Mouse (Mus musculus) MEL (cell line): ENCODE data around the gene Nfatc4. TPM values are rescaled to one million over a fixed set of nuclear protein-coding genes. Genes with fewer than 3 reads are reported as not detected.

Experiments
- DNase-seq: peaks from one replicate; pipeline ENCODE4 v3.0.0; 2011; ENCODE audit warnings: low read depth, low spot score
- H3K27ac ChIP-seq: 2 replicates; pipeline ENCODE4 v1.5.1; 2012; ENCODE audit warnings: low read depth, mild to moderate bottlenecking, control low read depth, low read length, moderate library complexity; ENCODE audit not compliant: control insufficient read depth
- H3K27me3 ChIP-seq, 2 experiments: fragments of 150-350 bp in 1 of 2; sonication (generic) in 1 of 2; 2 replicates each; pipeline ENCODE4 v1.6.1; 2012; ENCODE audit warnings: low read length in 2 of 2, mild to moderate bottlenecking in 2 of 2, improper control_type of control experiment in 1 of 2, moderate library complexity in 1 of 2; ENCODE audit not compliant: insufficient read depth in 2 of 2, control insufficient read depth in 1 of 2
- H3K36me3 ChIP-seq, 2 experiments: 2 replicates each; pipeline ENCODE4 v1.6.1; 2012 to 2014; ENCODE audit warnings: low read length in 2 of 2, improper control_type of control experiment in 1 of 2, inconsistent platforms in 1 of 2, mild to moderate bottlenecking in 1 of 2; ENCODE audit not compliant: insufficient read depth in 2 of 2, control insufficient read depth in 1 of 2
- H3K4me1 ChIP-seq, 2 experiments: fragments of 150-350 bp in 1 of 2; sonication (generic) in 1 of 2; 2 replicates each; pipeline ENCODE4 v1.6.1; 2012; ENCODE audit warnings: low read length in 2 of 2, improper control_type of control experiment in 1 of 2, mild to moderate bottlenecking in 1 of 2; ENCODE audit not compliant: insufficient read depth in 2 of 2, control insufficient read depth in 1 of 2
- H3K4me3 ChIP-seq, 2 experiments: fragments of 150-350 bp in 1 of 2; sonication (generic) in 1 of 2; 2 replicates each; pipeline ENCODE4 v1.5.1; 2012; ENCODE audit warnings: low read depth in 2 of 2, low read length in 2 of 2, mild to moderate bottlenecking in 2 of 2, moderate library complexity in 2 of 2, control low read depth in 1 of 2, improper control_type of control experiment in 1 of 2; ENCODE audit not compliant: control insufficient read depth in 1 of 2, insufficient read depth in 1 of 2
- H3K79me2 ChIP-seq: 2 replicates; pipeline ENCODE4 v1.6.1; 2012; ENCODE audit warnings: mild to moderate bottlenecking, low read length, moderate library complexity; ENCODE audit not compliant: control insufficient read depth, poor library complexity, insufficient read depth
- H3K9ac ChIP-seq: 2 replicates; pipeline ENCODE4 v1.6.1; 2012; ENCODE audit warnings: low read depth, mild to moderate bottlenecking, control low read depth, low read length, moderate library complexity; ENCODE audit not compliant: control insufficient read depth, poor library complexity, severe bottlenecking
- H3K9me3 ChIP-seq: fragments of 150-350 bp; sonication (generic); replicated peaks from 2 replicates; pipeline ENCODE4 v1.6.1; 2012; ENCODE audit warnings: mild to moderate bottlenecking, low read length, improper control_type of control experiment, moderate library complexity; ENCODE audit not compliant: insufficient read depth
- CHD1 ChIP-seq: IDR thresholded peaks from 2 replicates; pipeline ENCODE4 v1.6.1; 2012; ENCODE audit warnings: low read depth, mild to moderate bottlenecking, inconsistent platforms, low read length, improper control_type of control experiment
- CHD2 ChIP-seq: IDR thresholded peaks from 2 replicates; pipeline ENCODE4 v1.6.1; 2011; ENCODE audit warnings: low read length, improper control_type of control experiment
- E2F4 ChIP-seq: IDR thresholded peaks from 2 replicates; pipeline ENCODE4 v1.6.1; 2011; ENCODE audit warnings: low read depth, low read length, improper control_type of control experiment, borderline replicate concordance
- EP300 ChIP-seq, 2 experiments: IDR thresholded peaks; 2 replicates each; pipeline ENCODE4 v1.6.1; 2011; ENCODE audit warnings: improper control_type of control experiment in 2 of 2, low read length in 2 of 2, low read depth in 1 of 2, mild to moderate bottlenecking in 1 of 2
- ETS1 ChIP-seq: IDR thresholded peaks from 2 replicates; pipeline ENCODE4 v1.6.1; 2012; ENCODE audit warnings: low read depth, mild to moderate bottlenecking, inconsistent platforms, low read length, improper control_type of control experiment, moderate library complexity
- GATA1 ChIP-seq: IDR thresholded peaks from 2 replicates; pipeline ENCODE4 v1.6.1; 2011; ENCODE audit warnings: low read depth, low read length, improper control_type of control experiment
- HCFC1 ChIP-seq: IDR thresholded peaks from 2 replicates; pipeline ENCODE4 v1.6.1; 2012; ENCODE audit warnings: low read depth, mild to moderate bottlenecking, inconsistent platforms, low read length, improper control_type of control experiment, moderate library complexity
- KAT2A ChIP-seq: conservative IDR thresholded peaks from 2 replicates; pipeline ENCODE4 v1.6.1; 2012; ENCODE audit warnings: low read depth, low read length, improper control_type of control experiment, inconsistent platforms
- MAFK ChIP-seq: IDR thresholded peaks from 2 replicates; pipeline ENCODE4 v1.6.1; 2011; ENCODE audit warnings: low read depth, mild to moderate bottlenecking, low read length, improper control_type of control experiment, borderline replicate concordance
- MAX ChIP-seq: IDR thresholded peaks from 2 replicates; pipeline ENCODE4 v1.6.1; 2011; ENCODE audit warnings: low read length, improper control_type of control experiment
- MEF2A ChIP-seq: IDR thresholded peaks from 2 replicates; pipeline ENCODE4 v1.6.1; 2014; ENCODE audit warnings: low read depth, mild to moderate bottlenecking, inconsistent platforms, low read length, improper control_type of control experiment; ENCODE audit not compliant: poor library complexity, insufficient replicate concordance, severe bottlenecking; ENCODE audit errors: extremely low read depth
- MXI1 ChIP-seq: IDR thresholded peaks from 2 replicates; pipeline ENCODE4 v1.6.1; 2011; ENCODE audit warnings: mild to moderate bottlenecking, low read depth, low read length, improper control_type of control experiment
- MYB ChIP-seq: IDR thresholded peaks from 2 replicates; pipeline ENCODE4 v1.6.1; 2011; ENCODE audit warnings: mild to moderate bottlenecking, low read depth, low read length, improper control_type of control experiment
- NELFE ChIP-seq: IDR thresholded peaks from 2 replicates; pipeline ENCODE4 v1.6.1; 2011; ENCODE audit warnings: low read depth, low read length, improper control_type of control experiment
- POLR2A ChIP-seq, 2 experiments: IDR thresholded peaks; 2 replicates each; pipeline ENCODE4 v1.6.1; 2011 to 2012; ENCODE audit warnings: low read length in 2 of 2, mild to moderate bottlenecking in 2 of 2, control low read depth in 1 of 2, improper control_type of control experiment in 1 of 2, low read depth in 1 of 2, moderate library complexity in 1 of 2; ENCODE audit not compliant: control insufficient read depth in 1 of 2, insufficient read depth in 1 of 2, poor library complexity in 1 of 2
- POLR2AphosphoS2 ChIP-seq: IDR thresholded peaks from 2 replicates; pipeline ENCODE4 v1.6.1; 2011; ENCODE audit warnings: low read length, improper control_type of control experiment
- POLR2AphosphoS5 ChIP-seq: IDR thresholded peaks from 2 replicates; pipeline ENCODE4 v1.6.1; 2012; ENCODE audit warnings: low read depth, borderline replicate concordance, mild to moderate bottlenecking, inconsistent platforms, low read length, moderate library complexity, mixed read lengths
- SIN3A ChIP-seq: IDR thresholded peaks from 2 replicates; pipeline ENCODE4 v1.6.1; 2012; ENCODE audit warnings: low read length, improper control_type of control experiment, inconsistent platforms
- UBTF ChIP-seq: IDR thresholded peaks from 2 replicates; pipeline ENCODE4 v1.6.1; 2012; ENCODE audit warnings: low read depth, mild to moderate bottlenecking, inconsistent platforms, low read length, improper control_type of control experiment, moderate library complexity, borderline replicate concordance; ENCODE audit not compliant: insufficient read depth
- USF2 ChIP-seq, 2 experiments: IDR thresholded peaks; 2 replicates each; pipeline ENCODE4 v1.6.1; 2011 to 2012; ENCODE audit warnings: improper control_type of control experiment in 2 of 2, low read length in 2 of 2, borderline replicate concordance in 1 of 2, inconsistent platforms in 1 of 2, low read depth in 1 of 2, mild to moderate bottlenecking in 1 of 2; ENCODE audit not compliant: insufficient read depth in 1 of 2
- ZC3H11A ChIP-seq: IDR thresholded peaks from 2 replicates; pipeline ENCODE4 v1.6.1; 2012; ENCODE audit warnings: low read depth, mild to moderate bottlenecking, inconsistent platforms, low read length, improper control_type of control experiment
- ZMIZ1 ChIP-seq: IDR thresholded peaks from 2 replicates; pipeline ENCODE4 v1.6.1; 2012; ENCODE audit warnings: low read depth, mild to moderate bottlenecking, inconsistent platforms, low read length, improper control_type of control experiment, moderate library complexity
- ZNF384 ChIP-seq: IDR thresholded peaks from 2 replicates; pipeline ENCODE4 v1.6.1; 2012; ENCODE audit warnings: low read depth, mild to moderate bottlenecking, inconsistent platforms, low read length, improper control_type of control experiment
- polyA plus RNA-seq, 2 experiments: library from polyadenylated mRNA; stranded (reverse) in 1 of 2; unstranded in 1 of 2; fragments of >175 nt in 1 of 2; fragments of >200 nt in 1 of 2; gene quantifications; 2 replicates each; pipeline versions ENCODE4 v1.2.1 to v1.2.4; 2012; ENCODE audit warnings: low replicate concordance in 2 of 2, low read depth in 1 of 2; ENCODE audit not compliant: insufficient read length in 2 of 2, insufficient read depth in 1 of 2, missing spikeins in 1 of 2
- total RNA-seq: library from RNA; depleted of rRNA; stranded (reverse); fragments of 300-350 nt; gene quantifications from 2 replicates; pipeline ENCODE4 v1.2.3, GENCODE M21; 2012

Nfatc4 gene
- total and polyA plus RNA-seq, 3 experiments, result 0.27 to 0.71 TPM; not detected in 1

- TF ChIP-seq HCFC1, result no peak
- TF ChIP-seq ZMIZ1, result no peak
- no peak for TF ChIP-seq EP300 (IDR thresholded peaks at IDR 0.05; ENCODE audit: low read depth in 1 of 2, low read length in 2 of 2)
These were observed 15.8 kb downstream of the Nfatc4 start (continued) for GRCm38 (mm10) chr14:55838740-55839139.

DNA sequence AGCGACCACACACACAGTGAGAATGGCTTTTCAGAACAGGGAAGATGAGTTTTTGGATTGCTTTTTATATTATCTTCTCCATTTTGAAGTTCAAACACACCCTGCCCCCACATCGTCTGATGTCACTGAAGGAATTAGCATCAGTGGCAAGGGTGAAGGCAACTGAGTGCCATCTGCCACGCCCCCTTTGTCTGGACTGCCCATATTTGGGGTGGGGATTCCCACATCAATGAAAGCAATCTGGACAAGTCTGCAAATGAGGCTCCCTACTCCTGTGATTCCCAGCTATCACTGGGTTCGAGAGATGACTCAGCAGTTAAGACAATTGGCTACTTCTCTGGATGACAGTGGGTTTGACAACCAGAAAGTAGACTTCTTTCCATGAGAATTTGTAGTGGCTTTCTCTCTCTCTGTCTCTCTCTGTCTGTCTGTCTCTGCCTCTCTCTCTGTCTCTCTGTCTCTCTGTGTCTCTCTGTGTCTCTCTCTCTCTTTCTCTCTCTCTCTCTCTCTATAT lies 18.0 kb downstream of the Nfatc4 start:
- no peaks in the 10 kb centered on the region for H3K9me3 ChIP-seq
- no peaks in the 10 kb centered on the region for H3K79me2 ChIP-seq
- no peak for TF ChIP-seq MXI1
- no peak for TF ChIP-seq POLR2AphosphoS5
- TF ChIP-seq POLR2A (IDR thresholded peaks at IDR 0.05; ENCODE audit: control insufficient read depth in 1 of 2, insufficient read depth in 1 of 2, low read depth in 1 of 2, low read length in 2 of 2, poor library complexity in 1 of 2), result no peak
- TF ChIP-seq SIN3A, result no peak
- no peak for TF ChIP-seq MAFK
- TF ChIP-seq USF2 (IDR thresholded peaks at IDR 0.05; ENCODE audit: borderline replicate concordance in 1 of 2, insufficient read depth in 1 of 2, low read depth in 1 of 2, low read length in 2 of 2), result no peak
- TF ChIP-seq E2F4, result no peak
- TF ChIP-seq KAT2A, result no peak
- TF ChIP-seq CHD2, result no peak
- no peak for TF ChIP-seq ZNF384
- no peak for TF ChIP-seq NELFE
- TF ChIP-seq CHD1, result no peak
- no peak for TF ChIP-seq POLR2AphosphoS2
- TF ChIP-seq ZC3H11A, result no peak
- TF ChIP-seq MYB, result no peak
- TF ChIP-seq MAX, result no peak
- TF ChIP-seq ETS1, result no peak
- no peak for TF ChIP-seq UBTF
- TF ChIP-seq MEF2A, result no peak
- TF ChIP-seq GATA1, result no peak
- H3K27me3 ChIP-seq, result 0 out of 4 replicates have a peak, but pooled peaks cover 0 to 3% of the 10 kb centered on the region in 2 experiments
- DNase-seq, result no peak
- H3K4me3 ChIP-seq, result no peak overlapping the region
- no peaks in the 10 kb centered on the region for H3K4me1 ChIP-seq
- H3K36me3 ChIP-seq, result no peaks in the 10 kb centered on the region
- no peak overlapping the region for H3K9ac ChIP-seq
- H3K27ac ChIP-seq, result no peak overlapping the region
